Mouse (Mus musculus) thymus, adult 2 months (tissue): Measurements from ENCODE around the gene Tbcc. TPM values are rescaled to one million over a fixed set of nuclear protein-coding genes. Genes with fewer than 3 reads are reported as not detected.
"Not testable (repeated sequence)": the region's sequence is repeated elsewhere in the genome, so short reads cannot be mapped to it uniquely, and the experiment has no call there.

Experiments
- DNase-seq: peaks from one replicate; pipeline ENCODE4 v3.0.0; 2021
- H3K27ac ChIP-seq: fragments of 200-500 bp; 2 replicates; pipeline ENCODE4 v1.5.1; 2012; ENCODE audit warnings: low read length, control low read depth; ENCODE audit not compliant: control insufficient read depth, insufficient read depth
- H3K27me3 ChIP-seq: fragments of 200-500 bp; 2 replicates; pipeline ENCODE4 v1.6.1; 2012; ENCODE audit warnings: mild to moderate bottlenecking, low read length, moderate library complexity, mixed read lengths; ENCODE audit not compliant: control insufficient read depth, insufficient read depth
- H3K36me3 ChIP-seq: fragments of 200-500 bp; 2 replicates; pipeline ENCODE4 v1.6.1; 2012; ENCODE audit warnings: mild to moderate bottlenecking, low read length, moderate library complexity; ENCODE audit not compliant: control insufficient read depth, insufficient read depth
- H3K4me1 ChIP-seq: fragments of 200-500 bp; replicated peaks from 2 replicates; pipeline ENCODE4 v1.6.1; 2012; ENCODE audit warnings: low read length; ENCODE audit not compliant: control insufficient read depth, insufficient read depth
- H3K4me3 ChIP-seq: fragments of 200-500 bp; 2 replicates; pipeline ENCODE4 v1.5.1; 2012; ENCODE audit warnings: mild to moderate bottlenecking, low read length, control low read depth, moderate library complexity; ENCODE audit not compliant: control insufficient read depth, insufficient read depth
- CTCF ChIP-seq: fragments of 200-500 bp; IDR thresholded peaks from 2 replicates; pipeline ENCODE4 v1.5.1; 2012; ENCODE audit warnings: mild to moderate bottlenecking, control low read depth, low read length, moderate library complexity, borderline replicate concordance; ENCODE audit not compliant: control insufficient read depth, poor library complexity, insufficient read depth; ENCODE audit errors: extremely low read depth
- POLR2A ChIP-seq: fragments of 200-500 bp; IDR thresholded peaks from 2 replicates; pipeline ENCODE4 v1.6.1; 2012; ENCODE audit warnings: mild to moderate bottlenecking, low read length, control low read depth, moderate library complexity; ENCODE audit not compliant: control insufficient read depth, poor library complexity, insufficient read depth; ENCODE audit errors: extremely low read depth
- WGBS: fragments of 180-500 bp; shearing (Covaris S2); methylation state at CpG from one replicate; pipeline ENCODE4 v1.1.7; 2018; 5-methylcytosine and 5-hydroxymethylcytosine counted together
- polyA plus RNA-seq: library from polyadenylated mRNA; depleted of rRNA; stranded (reverse); fragments of >200 nt; gene quantifications from 2 replicates; pipeline ENCODE4 v1.2.3, GENCODE M21; 2012; rRNA removed

Gene Tbcc
- 23.7 and 28.5 TPM in 2 replicates for polyA plus RNA-seq

GRCm38 (mm10) chr17:46890116-46890815, at the start of gene Tbcc:
Gene Tbcc, plus strand, starts transcription at chr17:46890684.
- Histone ChIP-seq H3K4me1 (peaks cover 19% of the 10 kb centered on the region), H3K4me3 (peak within 1 kb of the TSS; percentile 82), H3K36me3 (no peaks in the 10 kb centered on the region), H3K27me3 (no peaks in the 10 kb centered on the region), H3K27ac (peak within 1 kb of the TSS; percentile 85)
- TF ChIP-seq POLR2A (peak; percentile 93), CTCF (0 out of 2 replicates have a peak, but pooled peaks have one; percentile 19)
- peak; percentile 95 for DNase-seq
- 0% methylated on average over 40 of the region's 40 CpGs for WGBS

- Histone ChIP-seq H3K4me3 (no peak overlapping the region), H3K4me1 (peaks cover 5% of the 10 kb centered on the region), H3K27ac (no peak overlapping the region), H3K27me3 (no peaks in the 10 kb centered on the region), H3K36me3 (no peaks in the 10 kb centered on the region)
- WGBS: 98% methylated on average over 2 of the region's 2 CpGs
- no peak for DNase-seq
- TF ChIP-seq POLR2A: no peak
- TF ChIP-seq CTCF: no peak
These were observed 47.5 kb upstream of the Tbcc start for GRCm38 (mm10) chr17:46843022-46843421.

GRCm38 (mm10) chr17:46843716-46844115, 46.8 kb upstream of the Tbcc start:
- peaks cover 9% of the 10 kb centered on the region for H3K4me1 ChIP-seq
- H3K27ac ChIP-seq: no peak overlapping the region
- no peaks in the 10 kb centered on the region for H3K27me3 ChIP-seq
- 95% methylated on average over 7 of the region's 7 CpGs for WGBS
- no peak overlapping the region for H3K4me3 ChIP-seq
- TF ChIP-seq CTCF (no peak), POLR2A (no peak)
- H3K36me3 ChIP-seq: no peaks in the 10 kb centered on the region
- no peak for DNase-seq

GRCm38 (mm10) chr17:46844811-46845210, 45.7 kb upstream of the Tbcc start:
- Histone ChIP-seq H3K27me3 (no peaks in the 10 kb centered on the region), H3K36me3 (no peaks in the 10 kb centered on the region), H3K4me1 (peaks cover 9% of the 10 kb centered on the region), H3K27ac (no peak overlapping the region), H3K4me3 (no peak overlapping the region)
- no peak for TF ChIP-seq POLR2A
- TF ChIP-seq CTCF: no peak
- DNase-seq: no peak
- 99% methylated on average over 10 of the region's 10 CpGs for whole genome bisulfite sequencing

DNA sequence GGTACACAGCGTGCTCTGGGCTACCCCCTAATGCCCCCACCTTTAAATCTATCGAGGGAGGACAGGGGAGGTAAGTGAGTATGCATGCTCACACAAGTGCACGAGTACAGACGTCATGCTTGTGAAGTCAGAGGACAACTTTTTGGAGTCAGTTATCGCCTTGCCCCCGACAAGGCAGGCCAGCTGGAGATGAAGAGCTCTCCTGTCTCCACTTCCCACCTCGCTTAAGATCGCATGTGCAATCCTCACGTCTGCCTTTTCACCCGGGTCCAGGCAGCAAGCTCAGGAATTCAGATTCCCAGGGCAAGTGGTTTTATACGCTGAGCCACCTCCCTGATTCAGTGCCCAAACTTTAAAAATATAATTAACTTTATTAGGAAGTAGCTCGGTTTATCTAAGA, 45.2 kb upstream of the Tbcc start:
- Histone ChIP-seq H3K27ac (no peak overlapping the region), H3K36me3 (no peaks in the 10 kb centered on the region), H3K4me1 (peaks cover 9% of the 10 kb centered on the region), H3K4me3 (no peak overlapping the region), H3K27me3 (no peaks in the 10 kb centered on the region)
- DNase-seq: no peak
- WGBS: 92% methylated on average over 12 of the region's 12 CpGs
- TF ChIP-seq CTCF (no peak), POLR2A (no peak)

DNA sequence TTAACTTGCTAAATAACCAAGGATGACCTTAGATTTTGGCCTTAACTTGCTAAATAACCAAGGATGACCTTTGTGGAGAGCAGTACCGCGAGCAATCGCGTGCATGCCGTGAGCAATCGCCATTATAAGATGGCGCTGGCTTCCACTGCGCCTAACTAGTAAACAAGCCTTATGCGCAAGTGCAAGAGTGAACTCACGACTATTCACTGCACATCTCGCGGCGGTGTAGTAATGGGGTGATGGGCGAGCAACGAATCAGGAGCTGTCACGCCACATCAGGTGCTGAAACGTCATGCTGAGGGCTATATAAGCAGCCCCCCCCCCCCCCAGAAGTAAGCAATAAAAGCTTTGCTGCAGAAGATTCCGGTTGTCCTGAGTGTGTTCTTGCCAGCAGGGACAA, 43.9 kb upstream of the Tbcc start:
- not testable (repeated sequence) for H3K4me1 ChIP-seq, H3K27ac ChIP-seq, DNase-seq, H3K27me3 ChIP-seq, H3K36me3 ChIP-seq, H3K4me3 ChIP-seq
- 97% methylated on average over 18 of the region's 18 CpGs for WGBS

GRCm38 (mm10) chr17:46847206-46847605, 43.3 kb upstream of the Tbcc start:
- no peak for TF ChIP-seq CTCF
- no peak for TF ChIP-seq POLR2A
- Histone ChIP-seq H3K4me1 (peaks cover 11% of the 10 kb centered on the region), H3K27me3 (no peaks in the 10 kb centered on the region), H3K4me3 (no peak overlapping the region), H3K36me3 (no peaks in the 10 kb centered on the region), H3K27ac (no peak overlapping the region)
- 97% methylated on average over 7 of the region's 7 CpGs for WGBS
- no peak for DNase-seq
